Mouse (Mus musculus) layer of hippocampus, adult 2 months (tissue): ENCODE measurements around the gene Abhd17c. TPM values are rescaled to one million over a fixed set of nuclear protein-coding genes. Genes with fewer than 3 reads are reported as not detected.
"Not testable (repeated sequence)": the region's sequence is repeated elsewhere in the genome, so short reads cannot be mapped to it uniquely, and the experiment has no call there.

Source experiments
- DNase-seq, 2 experiments: peaks; one replicate each; pipeline ENCODE4 v3.0.0; 2022; ENCODE audit warnings: low spot score in 2 of 2
- H3K27ac ChIP-seq: fragments of 200-600 bp; 2 replicates; pipeline ENCODE4 v1.8.1; 2022
- H3K4me3 ChIP-seq: fragments of 200-600 bp; 2 replicates; pipeline ENCODE4 v1.8.1; 2022; ENCODE audit warnings: mild to moderate bottlenecking
- CTCF ChIP-seq: fragments of 200-600 bp; conservative IDR thresholded peaks from 2 replicates; pipeline ENCODE4 v1.8.1; 2022; ENCODE audit warnings: antibody characterized with exemption, mild to moderate bottlenecking, moderate library complexity
- total RNA-seq, 2 experiments: library from RNA; stranded (reverse); gene quantifications; 2 replicates each; pipeline ENCODE4 v1.2.3; 2021

Gene Abhd17c
- total RNA-seq, 2 experiments from 2014 or later = 54.1 to 57.3 TPM

GRCm38 (mm10) chr7:84148896-84149295, 2.8 kb downstream of the Abhd17c start:
- Histone ChIP-seq H3K4me3 (peak overlapping the region; percentile 84; the same call in 1 of the 2 replicates), H3K27ac (0 out of 2 replicates have a peak overlapping the region, but pooled peaks have one; percentile 28)
- DNase-seq = no peak
- TF ChIP-seq CTCF = no peak

- DNase-seq = no peak
- H3K27ac ChIP-seq = no peak overlapping the region
- no peak overlapping the region for H3K4me3 ChIP-seq
- no peak for TF ChIP-seq CTCF
Measured at GRCm38 (mm10) chr7:84147746-84148145, 3.9 kb downstream of the Abhd17c start.

- TF ChIP-seq CTCF = no peak
- Histone ChIP-seq H3K4me3 (no peak overlapping the region), H3K27ac (peak overlapping the region; percentile 54; the same call in 1 of the 2 replicates)
- no peak for DNase-seq
Measured at GRCm38 (mm10) chr7:84145633-84146032, 6.1 kb downstream of the Abhd17c start.

GRCm38 (mm10) chr7:84142736-84143473, 8.8 kb downstream of the Abhd17c start:
- TF ChIP-seq CTCF = no peak

GRCm38 (mm10) chr7:84142196-84142595, 9.5 kb downstream of the Abhd17c start:
- Histone ChIP-seq H3K4me3 (no peak overlapping the region), H3K27ac (no peak overlapping the region)
- TF ChIP-seq CTCF = no peak
- no peak for DNase-seq

More at GRCm38 (mm10) chr7:84142736-84143473, 8.8 kb downstream of the Abhd17c start:
- Histone ChIP-seq H3K4me3 (no peak overlapping the region), H3K27ac (peak overlapping the region; percentile 54; the same call in 1 of the 2 replicates)
- no peak for DNase-seq

GRCm38 (mm10) chr7:84139566-84139965, 12.1 kb downstream of the Abhd17c start:
- no peak for DNase-seq
- Histone ChIP-seq H3K4me3 (no peak overlapping the region), H3K27ac (no peak overlapping the region)
- TF ChIP-seq CTCF = no peak

- no peak for DNase-seq
- peak overlapping the region; percentile 28; the same call in 1 of the 2 replicates for H3K27ac ChIP-seq
- TF ChIP-seq CTCF = no peak
Measured at GRCm38 (mm10) chr7:84138731-84139130, 13.0 kb downstream of the Abhd17c start.

GRCm38 (mm10) chr7:84137779-84138178, 13.9 kb downstream of the Abhd17c start:
- no peak for TF ChIP-seq CTCF
- DNase-seq = peak; percentile 35 to 56
- H3K4me3 ChIP-seq = no peak overlapping the region
- H3K27ac ChIP-seq = peak overlapping the region; percentile 16; the same call in 1 of the 2 replicates

More at GRCm38 (mm10) chr7:84138731-84139130, 13.0 kb downstream of the Abhd17c start:
- H3K4me3 ChIP-seq = no peak overlapping the region

GRCm38 (mm10) chr7:84135799-84136700, 15.6 kb downstream of the Abhd17c start:
- peak overlapping the region; percentile 15; the same call in 1 of the 2 replicates for H3K27ac ChIP-seq
- no peak for DNase-seq
- no peak for TF ChIP-seq CTCF
- H3K4me3 ChIP-seq = no peak overlapping the region

- DNase-seq = no peak
- no peak overlapping the region for H3K4me3 ChIP-seq
- H3K27ac ChIP-seq = no peak overlapping the region
- no peak for TF ChIP-seq CTCF
Measured at GRCm38 (mm10) chr7:84132704-84133103, 19.0 kb downstream of the Abhd17c start.

- H3K4me3 ChIP-seq = no peak overlapping the region
- no peak for DNase-seq
- no peak for TF ChIP-seq CTCF
- H3K27ac ChIP-seq = no peak overlapping the region
Measured at GRCm38 (mm10) chr7:84131736-84132135, 20.0 kb downstream of the Abhd17c start.

- peak overlapping the region; percentile 43; the same call in 1 of the 2 replicates for H3K27ac ChIP-seq
- DNase-seq = no peak
- H3K4me3 ChIP-seq = no peak overlapping the region
- no peak for TF ChIP-seq CTCF
Measured at GRCm38 (mm10) chr7:84128661-84129060, 23.0 kb downstream of the Abhd17c start.

- no peak overlapping the region for H3K27ac ChIP-seq
- no peak for DNase-seq
- no peak for TF ChIP-seq CTCF
- H3K4me3 ChIP-seq = no peak overlapping the region
Measured at GRCm38 (mm10) chr7:84125730-84126129, 26.0 kb downstream of the Abhd17c start.

- DNase-seq, H3K4me3 ChIP-seq, H3K27ac ChIP-seq: not testable (repeated sequence)
Measured at GRCm38 (mm10) chr7:84123651-84124050, 28.0 kb downstream of the Abhd17c start.
